Mouse (Mus musculus): ENCODE measurements around the gene Suclg2. TPM values are rescaled to one million over a fixed set of nuclear protein-coding genes. Genes with fewer than 3 reads are reported as not detected.
"Not testable (repeated sequence)": the region's sequence is repeated elsewhere in the genome, so short reads cannot be mapped to it uniquely, and the experiment has no call there.

The Suclg2 gene
- polyA plus RNA-seq, 1 experiment: 134 TPM

- no peaks in the 10 kb centered on the region for H3K4me1 ChIP-seq (ENCODE audit: control insufficient read depth, insufficient read depth, insufficient read length, low read length)
- H3K27ac ChIP-seq (replicated peaks; ENCODE audit: low read depth, low read length): no peak overlapping the region
- no peak overlapping the region for H3K4me3 ChIP-seq (ENCODE audit: insufficient read depth, low read depth, low read length)
Observed at GRCm38 (mm10) chr6:95619817-95620216, 98.8 kb downstream of the Suclg2 start.

GRCm38 (mm10) chr6:95618434-95618833 is 100.2 kb downstream of the Suclg2 start:
- Histone ChIP-seq H3K27ac (replicated peaks; ENCODE audit: low read depth, low read length) (no peak overlapping the region), H3K4me1 (ENCODE audit: control insufficient read depth, insufficient read depth, insufficient read length, low read length) (no peaks in the 10 kb centered on the region), H3K4me3 (ENCODE audit: insufficient read depth, low read depth, low read length) (no peak overlapping the region)

GRCm38 (mm10) chr6:95613228-95613627 is 105.4 kb downstream of the Suclg2 start:
- peaks cover 5% of the 10 kb centered on the region; the same call in 1 of the 2 replicates for H3K4me1 ChIP-seq (ENCODE audit: control insufficient read depth, insufficient read depth, insufficient read length, low read length)
- no peak overlapping the region for H3K27ac ChIP-seq (replicated peaks; ENCODE audit: low read depth, low read length)
- no peak overlapping the region for H3K4me3 ChIP-seq (ENCODE audit: insufficient read depth, low read depth, low read length)

DNA sequence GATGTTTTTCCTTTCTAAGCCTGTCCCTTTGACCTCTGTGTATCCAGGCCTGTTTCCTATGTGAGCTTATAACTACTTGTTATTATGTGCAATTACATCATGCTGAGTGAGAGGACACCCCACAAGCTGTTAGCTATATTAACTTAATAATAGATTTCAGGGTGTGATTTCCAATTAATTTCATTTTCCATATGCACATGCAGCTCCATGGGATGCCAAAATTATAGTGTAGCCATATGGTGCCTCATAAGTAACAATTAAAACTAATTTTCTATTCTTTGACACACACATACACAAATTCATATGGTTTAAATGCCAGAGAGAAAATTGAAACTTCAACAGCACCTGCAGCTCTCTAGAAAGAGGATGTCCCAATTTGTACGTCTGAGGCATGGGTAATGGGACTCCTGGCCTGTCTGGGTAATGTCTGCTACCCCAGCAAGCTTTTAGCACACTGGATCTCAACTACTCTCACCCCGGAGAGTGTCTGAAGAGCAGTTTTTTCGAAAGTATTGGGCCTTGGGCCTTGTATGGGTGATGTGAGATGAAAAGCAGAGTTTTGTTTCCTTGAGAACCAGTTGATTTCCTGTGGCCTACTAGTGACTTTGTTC is 106.1 kb downstream of the Suclg2 start:
- Histone ChIP-seq H3K4me1 (ENCODE audit: control insufficient read depth, insufficient read depth, insufficient read length, low read length) (peaks cover 5% of the 10 kb centered on the region; the same call in 1 of the 2 replicates), H3K4me3 (ENCODE audit: insufficient read depth, low read depth, low read length) (no peak overlapping the region)

DNA sequence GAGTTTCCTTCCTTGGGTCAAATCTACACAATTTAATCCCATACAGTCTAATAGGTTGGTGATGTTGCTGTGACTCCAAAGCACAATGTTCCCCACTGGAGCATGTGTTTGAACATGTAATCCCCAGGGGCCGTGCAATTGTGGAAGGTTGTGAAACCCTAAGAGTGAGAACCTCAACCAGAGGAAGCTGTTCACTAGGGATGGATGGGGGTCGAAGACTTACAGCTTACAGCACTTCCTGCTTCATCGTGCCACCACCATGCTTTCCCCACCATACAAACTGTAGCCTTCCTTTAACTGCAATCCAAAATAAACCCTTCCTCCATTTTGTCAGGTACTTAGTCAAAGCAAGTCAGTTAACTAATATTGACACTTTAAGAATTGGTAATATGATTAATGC is 107.5 kb downstream of the Suclg2 start:
- H3K27ac ChIP-seq (replicated peaks; ENCODE audit: low read depth, low read length): no peak overlapping the region
- peaks cover 5% of the 10 kb centered on the region; the same call in 1 of the 2 replicates for H3K4me1 ChIP-seq (ENCODE audit: control insufficient read depth, insufficient read depth, insufficient read length, low read length)

More for the DNA sequence above, 106.1 kb downstream of the Suclg2 start:
- H3K27ac ChIP-seq (replicated peaks; ENCODE audit: low read depth, low read length): no peak overlapping the region

GRCm38 (mm10) chr6:95608123-95608522 is 110.5 kb downstream of the Suclg2 start:
- Histone ChIP-seq H3K4me1 (ENCODE audit: control insufficient read depth, insufficient read depth, insufficient read length, low read length) (peaks cover 5% of the 10 kb centered on the region; the same call in 1 of the 2 replicates), H3K4me3 (ENCODE audit: insufficient read depth, low read depth, low read length) (no peak overlapping the region), H3K27ac (replicated peaks; ENCODE audit: low read depth, low read length) (no peak overlapping the region)

More for the DNA sequence above, 107.5 kb downstream of the Suclg2 start:
- H3K4me3 ChIP-seq (ENCODE audit: insufficient read depth, low read depth, low read length): no peak overlapping the region

GRCm38 (mm10) chr6:95600731-95601130 is 117.9 kb downstream of the Suclg2 start:
- H3K27ac ChIP-seq (replicated peaks; ENCODE audit: low read depth, low read length); H3K4me3 ChIP-seq (ENCODE audit: insufficient read depth, low read depth, low read length); H3K4me1 ChIP-seq (ENCODE audit: control insufficient read depth, insufficient read depth, insufficient read length, low read length): not testable (repeated sequence)

- H3K4me3 ChIP-seq (ENCODE audit: insufficient read depth, low read depth, low read length): no peak overlapping the region
- no peak overlapping the region for H3K27ac ChIP-seq (replicated peaks; ENCODE audit: low read depth, low read length)
- H3K4me1 ChIP-seq (ENCODE audit: control insufficient read depth, insufficient read depth, insufficient read length, low read length): no peaks in the 10 kb centered on the region
Observed at GRCm38 (mm10) chr6:95596766-95597750, 121.5 kb downstream of the Suclg2 start.

- Histone ChIP-seq H3K4me3 (ENCODE audit: insufficient read depth, low read depth, low read length) (no peak overlapping the region), H3K4me1 (ENCODE audit: control insufficient read depth, insufficient read depth, insufficient read length, low read length) (no peaks in the 10 kb centered on the region), H3K27ac (replicated peaks; ENCODE audit: low read depth, low read length) (no peak overlapping the region)
Observed at GRCm38 (mm10) chr6:95595852-95596251, 122.7 kb downstream of the Suclg2 start.

DNA sequence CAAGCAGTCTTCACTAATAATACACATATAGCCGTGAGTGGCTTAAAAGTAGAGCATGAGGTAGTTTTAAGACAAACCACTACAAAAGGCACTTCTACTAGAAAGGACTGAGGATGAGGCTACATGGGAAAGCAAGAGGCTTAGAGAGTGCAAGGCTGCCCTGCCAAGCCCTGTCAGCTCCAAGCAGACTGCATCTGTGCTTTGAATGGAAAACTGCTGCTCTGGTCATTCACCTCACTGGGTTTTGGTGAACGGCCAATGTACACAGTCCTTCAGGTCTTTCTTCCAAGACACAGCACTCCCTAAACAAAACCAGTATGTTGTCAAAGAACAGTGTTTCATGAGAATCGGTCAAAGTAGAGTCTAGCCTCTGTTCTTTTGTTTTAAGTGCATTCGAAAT is 124.4 kb downstream of the Suclg2 start:
- no peak overlapping the region for H3K27ac ChIP-seq (replicated peaks; ENCODE audit: low read depth, low read length)
- H3K4me3 ChIP-seq (ENCODE audit: insufficient read depth, low read depth, low read length): no peak overlapping the region
- H3K4me1 ChIP-seq (ENCODE audit: control insufficient read depth, insufficient read depth, insufficient read length, low read length): no peaks in the 10 kb centered on the region

DNA sequence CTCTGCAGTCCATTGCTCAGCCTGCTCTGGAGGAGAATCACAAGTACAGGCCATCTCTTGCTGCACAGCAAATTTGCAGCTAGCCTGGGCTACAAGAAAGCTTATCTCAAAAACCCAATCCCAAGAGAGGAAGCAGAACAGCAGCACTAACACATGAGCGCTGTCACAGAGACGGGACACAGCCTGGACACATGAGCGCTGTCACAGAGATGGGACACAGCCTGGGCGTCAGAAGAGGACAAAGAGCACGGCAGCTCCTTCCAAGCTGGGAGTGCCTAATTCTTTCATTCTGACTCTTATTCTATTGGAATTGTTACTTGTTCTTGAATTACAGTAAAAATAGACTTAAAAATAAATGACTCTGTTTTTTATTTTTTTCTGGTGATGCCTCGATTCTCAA is 126.2 kb downstream of the Suclg2 start:
- Histone ChIP-seq H3K27ac (replicated peaks; ENCODE audit: low read depth, low read length) (no peak overlapping the region), H3K4me1 (ENCODE audit: control insufficient read depth, insufficient read depth, insufficient read length, low read length) (no peaks in the 10 kb centered on the region), H3K4me3 (ENCODE audit: insufficient read depth, low read depth, low read length) (no peak overlapping the region)

- no peak overlapping the region for H3K27ac ChIP-seq (replicated peaks; ENCODE audit: low read depth, low read length)
- no peak overlapping the region for H3K4me3 ChIP-seq (ENCODE audit: insufficient read depth, low read depth, low read length)
- no peaks in the 10 kb centered on the region for H3K4me1 ChIP-seq (ENCODE audit: control insufficient read depth, insufficient read depth, insufficient read length, low read length)
Observed at GRCm38 (mm10) chr6:95590463-95590862, 128.1 kb downstream of the Suclg2 start.

DNA sequence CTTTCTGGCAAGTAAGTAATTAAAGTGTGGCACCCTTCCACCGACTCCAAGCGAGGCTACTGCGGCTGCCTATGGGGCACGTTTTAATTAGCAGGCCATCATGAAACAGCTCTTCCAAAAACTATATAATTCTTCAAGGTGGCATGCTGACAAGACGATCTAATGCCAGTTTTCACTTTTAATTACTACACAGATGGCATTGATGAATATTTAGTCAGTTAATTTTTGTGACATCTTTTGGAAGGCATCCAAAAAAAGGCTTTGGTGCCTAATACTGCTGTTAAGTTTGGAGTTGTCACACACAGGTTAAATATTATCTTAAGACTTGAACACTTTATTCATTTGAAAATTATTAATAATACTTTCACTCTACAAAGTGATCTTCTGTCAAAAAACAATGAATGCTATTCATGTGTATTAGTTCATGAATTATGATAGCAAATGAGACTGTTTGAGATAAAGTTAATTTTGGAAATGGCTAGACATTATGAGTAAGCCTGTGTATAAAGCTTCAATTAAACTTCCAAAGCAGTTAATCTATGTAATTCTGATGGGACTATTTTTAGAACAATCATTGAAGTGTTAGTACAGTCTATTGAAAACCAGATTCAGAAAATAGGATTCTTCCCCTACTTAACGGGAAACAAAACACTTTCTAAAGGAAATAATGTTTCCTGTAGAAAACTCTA is 131.3 kb downstream of the Suclg2 start:
- Histone ChIP-seq H3K4me1 (ENCODE audit: control insufficient read depth, insufficient read depth, insufficient read length, low read length) (no peaks in the 10 kb centered on the region), H3K27ac (replicated peaks; ENCODE audit: low read depth, low read length) (no peak overlapping the region), H3K4me3 (ENCODE audit: insufficient read depth, low read depth, low read length) (no peak overlapping the region)

DNA sequence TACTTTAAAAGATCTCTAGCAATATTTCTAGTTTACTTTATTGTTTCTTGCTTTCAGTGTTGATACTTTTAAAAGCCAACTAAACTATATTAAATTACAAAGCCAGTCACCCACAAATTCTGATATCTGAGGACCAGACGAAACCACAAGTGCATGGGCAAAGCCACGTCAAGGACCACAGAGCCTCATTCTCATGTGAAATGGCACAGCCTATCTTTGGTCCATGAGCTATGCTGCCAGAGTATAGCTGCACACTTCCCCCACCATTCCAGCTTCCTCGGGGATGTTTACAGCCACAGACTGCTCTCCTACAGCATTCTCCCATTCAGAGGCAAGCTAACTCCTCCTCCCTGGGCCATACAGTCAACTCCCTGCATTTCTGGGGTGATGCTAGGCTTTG is 136.7 kb downstream of the Suclg2 start:
- Histone ChIP-seq H3K27ac (replicated peaks; ENCODE audit: low read depth, low read length) (no peak overlapping the region), H3K4me3 (ENCODE audit: insufficient read depth, low read depth, low read length) (no peak overlapping the region), H3K4me1 (ENCODE audit: control insufficient read depth, insufficient read depth, insufficient read length, low read length) (no peaks in the 10 kb centered on the region)

GRCm38 (mm10) chr6:95579792-95580191 is 138.8 kb downstream of the Suclg2 start:
- Histone ChIP-seq H3K4me3 (ENCODE audit: insufficient read depth, low read depth, low read length) (no peak overlapping the region), H3K27ac (replicated peaks; ENCODE audit: low read depth, low read length) (no peak overlapping the region), H3K4me1 (ENCODE audit: control insufficient read depth, insufficient read depth, insufficient read length, low read length) (no peaks in the 10 kb centered on the region)

All from brown adipose tissue, adult 24 weeks (tissue).